ENCODE assay signal across 8 mouse cellular contexts in genomic region chr3:66398214-66399150, GRCm38 (mm10).
DNase-seq lines count a peak whose midpoint lies in the region; ATAC-seq and TF ChIP-seq lines count a peak whose summit lies in the region.
"Had no signal": no experiment of that assay in that cellular context is flagged by ENCODE, and none has a peak within 500 bp of the region (broad histone marks: within the 10 kb centered on the region; RNA-seq: fewer than 3 reads in every experiment).

No protein-coding gene starts in this region.

- TF ChIP-seq POLR2A in liver, adult 2 months (IDR thresholded peaks at IDR 0.05; ENCODE audit: extremely low read depth, insufficient read depth, low read length), result no peak

- no peak overlapping the region for H3K4me3 ChIP-seq in liver, adult 2 months (ENCODE audit: insufficient read depth, low read depth, low read length)
- no peak overlapping the region for H3K4me3 ChIP-seq in liver, embryonic 11.5 days (ENCODE audit: low read depth, low read length)
- no peak overlapping the region for H3K4me3 ChIP-seq in liver, postnatal 0 days (ENCODE audit: low read depth, low read length)
- H3K4me3 ChIP-seq: neural tube, embryonic 12.5 days had no signal

- no peak for DNase-seq in liver, adult 2 months (ENCODE audit: extremely low read depth, low read depth, low spot score)
- DNase-seq in liver, embryonic 11.5 days (ENCODE audit: low spot score), result no peak
- DNase-seq in WW6 (ENCODE audit: low read depth, low spot score), result peak; percentile 11
- no peak for DNase-seq in liver, postnatal 0 days
- no peak for DNase-seq in heart, postnatal 25 days (ENCODE audit: low spot score)

- H3K27ac ChIP-seq in liver, adult 2 months (replicated peaks; ENCODE audit: insufficient read depth, low read depth, low read length), result no peak overlapping the region
- H3K27ac ChIP-seq in liver, embryonic 11.5 days (ENCODE audit: low read depth, low read length), result no peak overlapping the region
- H3K27ac ChIP-seq in liver, postnatal 0 days (ENCODE audit: low read depth), result no peak overlapping the region
- H3K27ac ChIP-seq: neural tube, embryonic 12.5 days had no signal

- H3K4me2 ChIP-seq in liver, embryonic 11.5 days, result no peak overlapping the region
- H3K4me2 ChIP-seq in liver, postnatal 0 days (ENCODE audit: low read depth, low read length), result no peak overlapping the region
- H3K4me2 ChIP-seq: neural tube, embryonic 12.5 days had no signal

- no peaks in the 10 kb centered on the region for H3K9me3 ChIP-seq in liver, embryonic 11.5 days (ENCODE audit: control insufficient read depth, low read length)
- no peaks in the 10 kb centered on the region for H3K9me3 ChIP-seq in liver, postnatal 0 days (ENCODE audit: low read length)
- H3K9me3 ChIP-seq: neural tube, embryonic 12.5 days had no signal

- ATAC-seq in liver, embryonic 11.5 days (replicated peaks; ENCODE audit: low FRiP score), result no peak
- peak; percentile 70 for ATAC-seq in frontal cortex, adult (ENCODE audit: low TSS enrichment)
- ATAC-seq in liver, postnatal 0 days, result no peak
- ATAC-seq in erythroid progenitor cell, adult 5-6 weeks (replicated peaks; ENCODE audit: low FRiP score, poor library complexity, severe bottlenecking), result no peak

- no peaks in the 10 kb centered on the region for H3K79me2 ChIP-seq in liver, adult 2 months (ENCODE audit: control insufficient read depth, insufficient read depth, low read length)

- no peaks in the 10 kb centered on the region for H3K36me3 ChIP-seq in liver, adult 2 months (ENCODE audit: control insufficient read depth, insufficient read depth, low read length)
- H3K36me3 ChIP-seq in liver, embryonic 11.5 days (ENCODE audit: control insufficient read depth, insufficient read depth, low read length), result no peaks in the 10 kb centered on the region
- no peaks in the 10 kb centered on the region for H3K36me3 ChIP-seq in liver, postnatal 0 days (replicated peaks; ENCODE audit: insufficient read depth, low read length)
- H3K36me3 ChIP-seq: neural tube, embryonic 12.5 days had no signal

- H3K9ac ChIP-seq in liver, adult 2 months (ENCODE audit: low read depth, low read length), result no peak overlapping the region
- H3K9ac ChIP-seq in liver, embryonic 11.5 days (ENCODE audit: low read depth, low read length), result no peak overlapping the region
- H3K9ac ChIP-seq in liver, postnatal 0 days (replicated peaks), result no peak overlapping the region
- H3K9ac ChIP-seq: neural tube, embryonic 12.5 days had no signal

- 0 out of 2 replicates have a peak, but pooled peaks cover 3% of the 10 kb centered on the region for H3K27me3 ChIP-seq in liver, adult 2 months (ENCODE audit: control insufficient read depth, insufficient read depth, low read length)
- H3K27me3 ChIP-seq in liver, embryonic 11.5 days (replicated peaks; ENCODE audit: control insufficient read depth, insufficient read depth, low read length), result no peaks in the 10 kb centered on the region
- no peaks in the 10 kb centered on the region for H3K27me3 ChIP-seq in liver, postnatal 0 days (ENCODE audit: insufficient read depth, low read length)
- H3K27me3 ChIP-seq: neural tube, embryonic 12.5 days had no signal

- 67% methylated on average over 12 of the region's 12 CpGs for WGBS in liver, adult 2 months
- WGBS in liver, embryonic 11.5 days, result 55% methylated on average over 12 of the region's 12 CpGs
- 63% methylated on average over 12 of the region's 12 CpGs for WGBS in liver, postnatal 0 days (ENCODE audit: insufficient replicate concordance)

- no peaks in the 10 kb centered on the region for H3K4me1 ChIP-seq in liver, adult 2 months (ENCODE audit: control insufficient read depth, insufficient read depth, low read length)
- H3K4me1 ChIP-seq in liver, embryonic 11.5 days (replicated peaks; ENCODE audit: control insufficient read depth, insufficient read depth, low read length), result no peaks in the 10 kb centered on the region
- no peaks in the 10 kb centered on the region for H3K4me1 ChIP-seq in liver, postnatal 0 days (ENCODE audit: insufficient read depth)
- H3K4me1 ChIP-seq: neural tube, embryonic 12.5 days had no signal

- TF ChIP-seq EP300 in liver, postnatal 0 days (IDR thresholded peaks at IDR 0.05; ENCODE audit: low read depth), result no peak

- peak; percentile 14; the same call in 1 of the 2 replicates for TF ChIP-seq CTCF in liver, adult 2 months (IDR thresholded peaks at IDR 0.05; ENCODE audit: low read depth, low read length)
- TF ChIP-seq CTCF in liver, postnatal 0 days (IDR thresholded peaks at IDR 0.05; ENCODE audit: low read depth), result peak; percentile 42

- intact Hi-C loops in heart, postnatal 25 days (cut with DNase I), result no loop called here
